Mouse (Mus musculus) kidney, embryonic 16.5 days (tissue): ENCODE measurements at regions not wholly inside any gene's neighbourhood (a gene's known extent, or its start where the extent isn't known, plus 50 kb on each side); places are given as distances from the start of the nearest gene placed in this dataset.
A peak's percentile ranks its signal among the peaks of the same experiment; 100 is the strongest.

ENCODE experiments used
- ATAC-seq: fragments of 200-750 bp; cut with Nextera tagmentation; 2 replicates; pipeline ENCODE4 v1.8.0; 2017; ENCODE audit warnings: moderate TSS enrichment; ENCODE audit not compliant: low FRiP score, low TSS enrichment
- H3K27ac ChIP-seq: fragments of 300-500 bp; sonication (generic); 2 replicates; pipeline ENCODE4 v1.5.1; 2014; ENCODE audit warnings: low read length
- H3K27me3 ChIP-seq: fragments of 300-500 bp; sonication (generic); 2 replicates; pipeline ENCODE4 v1.6.1; 2014; ENCODE audit warnings: low read length, control low read depth, mixed read lengths; ENCODE audit not compliant: insufficient read depth
- H3K36me3 ChIP-seq: fragments of 300-500 bp; sonication (generic); 2 replicates; pipeline ENCODE4 v1.6.1; 2014; ENCODE audit warnings: low read length, control low read depth, mixed read lengths; ENCODE audit not compliant: insufficient read depth
- H3K4me1 ChIP-seq: fragments of 300-500 bp; sonication (generic); 2 replicates; pipeline ENCODE4 v1.6.1; 2014; ENCODE audit warnings: low read length, control low read depth, mixed read lengths; ENCODE audit not compliant: insufficient read depth
- H3K4me2 ChIP-seq: fragments of 300-500 bp; sonication (generic); replicated peaks from 2 replicates; pipeline ENCODE4 v1.6.1; 2014; ENCODE audit warnings: low read depth, low read length
- H3K4me3 ChIP-seq: fragments of 300-500 bp; sonication (generic); 2 replicates; pipeline ENCODE4 v1.5.1; 2014; ENCODE audit warnings: mild to moderate bottlenecking, low read length
- H3K9ac ChIP-seq: fragments of 300-500 bp; sonication (generic); replicated peaks from 2 replicates; pipeline ENCODE4 v1.6.1; 2014; ENCODE audit warnings: low read length
- H3K9me3 ChIP-seq: fragments of 300-500 bp; sonication (generic); 2 replicates; pipeline ENCODE4 v1.6.1; 2016; ENCODE audit warnings: low read length, control low read depth
- WGBS: fragments of 180-500 bp; shearing (Covaris S2); extraction: QIAGEN DNeasy Blood & Tissue Kit; methylation state at CpG from one replicate; pipeline ENCODE4 v1.1.7; 2014; 5-methylcytosine and 5-hydroxymethylcytosine counted together

DNA sequence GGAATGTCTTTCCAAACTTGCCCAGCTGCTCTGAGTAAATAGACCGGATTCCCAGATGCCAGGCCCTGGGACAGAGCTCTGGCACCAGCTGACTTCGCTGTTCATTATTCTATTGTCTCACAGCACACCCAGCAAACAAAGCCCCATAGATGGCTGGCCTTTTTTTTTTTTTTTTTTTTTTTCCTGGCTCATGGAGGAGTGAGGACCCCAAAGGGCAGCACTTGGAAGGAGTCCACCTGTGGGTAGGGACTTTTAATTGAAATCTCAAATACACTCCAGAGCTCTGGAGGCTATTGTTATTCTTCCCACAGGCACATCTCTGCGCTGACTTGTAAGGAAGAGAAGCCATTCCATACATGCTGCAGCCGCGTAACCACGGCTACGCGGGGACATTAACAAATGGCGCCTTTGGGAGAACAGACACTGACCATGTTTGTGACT lies 64.8 kb upstream of the Tmtc2 start:
- no peaks in the 10 kb centered on the region for H3K36me3 ChIP-seq
- no peak overlapping the region for H3K9ac ChIP-seq
- 89% methylated on average over 9 of the region's 9 CpGs for WGBS
- no peaks in the 10 kb centered on the region for H3K9me3 ChIP-seq
- no peak overlapping the region for H3K4me2 ChIP-seq
- no peaks in the 10 kb centered on the region for H3K4me1 ChIP-seq
- H3K4me3 ChIP-seq: no peak overlapping the region
- no peak overlapping the region for H3K27ac ChIP-seq
- peak; percentile 35; the same call in 1 of the 2 replicates for ATAC-seq
- no peaks in the 10 kb centered on the region for H3K27me3 ChIP-seq

DNA sequence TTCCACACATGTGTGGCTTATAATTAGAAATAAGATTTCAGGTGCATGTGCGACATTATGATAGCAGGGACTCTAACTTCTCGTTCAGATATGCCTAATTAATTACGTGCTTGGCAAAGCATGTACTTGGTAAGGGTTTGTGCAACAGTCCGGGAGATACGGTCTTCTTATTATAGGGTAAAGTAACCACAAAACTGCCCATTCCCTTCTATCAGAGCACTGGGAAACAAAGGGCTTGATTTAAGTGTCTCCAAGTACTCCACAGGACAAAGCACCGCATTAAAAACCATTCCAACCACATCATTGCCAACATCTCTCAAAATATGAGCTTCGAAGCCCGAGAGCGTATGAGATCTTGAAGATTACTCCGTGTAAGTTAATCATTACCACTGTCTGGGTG lies 64.2 kb upstream of the Tmtc2 start:
- ATAC-seq: peak; percentile 49; the same call in 1 of the 2 replicates
- Histone ChIP-seq H3K27me3 (no peaks in the 10 kb centered on the region), H3K9ac (no peak overlapping the region), H3K4me3 (no peak overlapping the region), H3K9me3 (no peaks in the 10 kb centered on the region), H3K27ac (no peak overlapping the region), H3K36me3 (no peaks in the 10 kb centered on the region), H3K4me1 (no peaks in the 10 kb centered on the region), H3K4me2 (no peak overlapping the region)
- WGBS: 60% methylated on average over 10 of the region's 10 CpGs

DNA sequence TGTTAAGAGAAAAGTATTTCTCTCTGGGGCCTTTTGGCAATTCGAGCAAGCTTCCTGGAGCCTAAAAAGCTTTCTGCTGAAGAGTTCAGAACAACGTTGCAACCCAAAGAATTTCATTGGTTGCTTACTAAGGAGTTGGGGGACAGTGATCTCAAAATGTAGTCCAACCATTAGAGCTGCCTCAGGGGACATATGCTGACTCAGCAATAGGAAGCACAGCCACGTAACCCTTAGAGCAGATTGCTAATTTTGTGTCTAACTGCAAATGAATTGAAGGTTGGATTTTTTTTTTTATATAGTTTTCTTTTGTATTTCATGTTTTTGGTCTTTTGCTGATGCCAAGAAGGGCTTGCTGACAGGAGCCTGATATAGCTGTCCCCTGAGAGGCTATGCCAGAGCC lies 52.6 kb upstream of the Tmtc2 start:
- WGBS: 62% methylated on average over 3 of the region's 3 CpGs
- Histone ChIP-seq H3K4me3 (no peak overlapping the region), H3K4me1 (no peaks in the 10 kb centered on the region), H3K27me3 (no peaks in the 10 kb centered on the region), H3K27ac (no peak overlapping the region), H3K36me3 (no peaks in the 10 kb centered on the region), H3K4me2 (no peak overlapping the region), H3K9ac (no peak overlapping the region), H3K9me3 (no peaks in the 10 kb centered on the region)
- ATAC-seq: no peak

DNA sequence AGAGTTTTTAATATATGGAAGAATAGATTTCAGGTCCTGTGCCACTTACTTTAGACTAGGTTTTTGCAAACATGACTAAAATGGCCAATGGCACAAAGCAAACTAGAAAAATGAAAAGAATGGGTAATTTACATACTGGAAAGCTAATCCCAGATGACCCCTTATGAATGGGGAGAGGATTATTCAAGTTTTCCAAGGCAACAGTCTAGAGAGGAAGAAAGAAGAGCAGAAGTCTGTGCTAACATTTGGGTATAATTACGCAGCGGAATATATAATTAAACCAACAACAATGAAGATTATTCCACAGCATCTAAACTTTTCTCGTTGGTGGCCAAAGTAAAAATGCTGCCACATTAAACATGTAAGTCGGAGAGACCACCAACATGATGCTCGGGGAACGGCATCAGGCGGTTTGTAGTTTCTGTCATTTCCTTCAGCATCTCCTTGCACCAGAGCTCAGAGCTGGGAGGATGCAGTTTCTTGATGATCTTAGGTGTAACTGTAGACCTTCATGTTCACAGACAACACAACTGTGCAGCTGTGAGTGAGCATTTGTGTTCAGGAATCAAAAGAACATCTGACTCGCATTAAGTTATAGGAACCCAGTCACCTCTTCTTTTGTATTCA lies 51.2 kb upstream of the Tmtc2 start:
- no peak overlapping the region for H3K4me3 ChIP-seq
- H3K9ac ChIP-seq: no peak overlapping the region
- no peak for ATAC-seq
- H3K4me1 ChIP-seq: no peaks in the 10 kb centered on the region
- no peaks in the 10 kb centered on the region for H3K36me3 ChIP-seq
- no peak overlapping the region for H3K4me2 ChIP-seq
- H3K27ac ChIP-seq: no peak overlapping the region
- 90% methylated on average over 8 of the region's 8 CpGs for WGBS
- no peaks in the 10 kb centered on the region for H3K9me3 ChIP-seq
- H3K27me3 ChIP-seq: no peaks in the 10 kb centered on the region
